Mouse (Mus musculus) midbrain, embryonic 16.5 days (tissue): ENCODE measurements at regions not wholly inside any gene's neighbourhood (a gene's known extent, or its start where the extent isn't known, plus 50 kb on each side); places are given as distances from the start of the nearest gene placed in this dataset.

Experiments used
- ATAC-seq: fragments of 200-750 bp; cut with Nextera tagmentation; 2 replicates; pipeline ENCODE4 v1.8.0; 2017; ENCODE audit warnings: moderate TSS enrichment
- H3K27ac ChIP-seq: fragments of 300-500 bp; sonication (generic); 2 replicates; pipeline ENCODE4 v1.5.1; 2014; ENCODE audit warnings: mild to moderate bottlenecking, low read length, mixed read lengths
- H3K27me3 ChIP-seq: fragments of 300-500 bp; sonication (generic); 2 replicates; pipeline ENCODE4 v1.6.1; 2014; ENCODE audit warnings: low read depth, low read length, mixed read lengths; ENCODE audit not compliant: control insufficient read depth, insufficient read depth
- H3K36me3 ChIP-seq: fragments of 300-500 bp; sonication (generic); 2 replicates; pipeline ENCODE4 v1.6.1; 2014; ENCODE audit warnings: mild to moderate bottlenecking, low read length, moderate library complexity, mixed read lengths; ENCODE audit not compliant: control insufficient read depth, insufficient read depth
- H3K4me1 ChIP-seq: fragments of 300-500 bp; sonication (generic); 2 replicates; pipeline ENCODE4 v1.6.1; 2014; ENCODE audit warnings: mild to moderate bottlenecking, low read length, mixed read lengths; ENCODE audit not compliant: control insufficient read depth, insufficient read depth
- H3K4me2 ChIP-seq: fragments of 300-500 bp; sonication (generic); 2 replicates; pipeline ENCODE4 v1.6.1; 2014; ENCODE audit warnings: mild to moderate bottlenecking, low read length, mixed read lengths
- H3K4me3 ChIP-seq: fragments of 300-500 bp; sonication (generic); 2 replicates; pipeline ENCODE4 v1.5.1; 2014; ENCODE audit warnings: low read depth, mild to moderate bottlenecking, low read length, moderate library complexity, mixed read lengths
- H3K9ac ChIP-seq: fragments of 300-500 bp; sonication (generic); 2 replicates; pipeline ENCODE4 v1.6.1; 2014; ENCODE audit warnings: low read depth, low read length, mixed read lengths
- H3K9me3 ChIP-seq: fragments of 300-500 bp; sonication (generic); replicated peaks from 2 replicates; pipeline ENCODE4 v1.6.1; 2014; ENCODE audit warnings: mild to moderate bottlenecking, low read length, mixed read lengths; ENCODE audit not compliant: control insufficient read depth, poor library complexity, severe bottlenecking
- WGBS: fragments of 180-500 bp; shearing (Covaris S2); extraction: QIAGEN DNeasy Blood & Tissue Kit; methylation state at CpG from one replicate; pipeline ENCODE4 v1.1.7; 2014; 5-methylcytosine and 5-hydroxymethylcytosine counted together

- H3K9me3 ChIP-seq, result no peaks in the 10 kb centered on the region
- H3K27ac ChIP-seq, result no peak overlapping the region
- H3K9ac ChIP-seq, result no peak overlapping the region
- H3K4me2 ChIP-seq, result no peak overlapping the region
- H3K4me1 ChIP-seq, result no peaks in the 10 kb centered on the region
- no peak overlapping the region for H3K4me3 ChIP-seq
- no peaks in the 10 kb centered on the region for H3K36me3 ChIP-seq
- no peak for ATAC-seq
- WGBS, result 79% methylated on average over 4 of the region's 4 CpGs
- H3K27me3 ChIP-seq, result no peaks in the 10 kb centered on the region
These were observed 213.2 kb upstream of the P2ry1 start for GRCm38 (mm10) chr3:60789441-60789840.

GRCm38 (mm10) chr3:60792166-60792565 is 210.4 kb upstream of the P2ry1 start:
- H3K27me3 ChIP-seq, result no peaks in the 10 kb centered on the region
- H3K4me3 ChIP-seq, result no peak overlapping the region
- ATAC-seq, result no peak
- 74% methylated on average over 4 of the region's 4 CpGs for WGBS
- H3K36me3 ChIP-seq, result no peaks in the 10 kb centered on the region
- H3K9ac ChIP-seq, result no peak overlapping the region
- H3K4me2 ChIP-seq, result no peak overlapping the region
- H3K9me3 ChIP-seq, result no peaks in the 10 kb centered on the region
- H3K4me1 ChIP-seq, result no peaks in the 10 kb centered on the region
- no peak overlapping the region for H3K27ac ChIP-seq

- 88% methylated on average over 2 of the region's 2 CpGs for WGBS
- H3K9ac ChIP-seq, result no peak overlapping the region
- ATAC-seq, result no peak
- H3K27me3 ChIP-seq, result no peaks in the 10 kb centered on the region
- H3K9me3 ChIP-seq, result no peaks in the 10 kb centered on the region
- no peaks in the 10 kb centered on the region for H3K4me1 ChIP-seq
- no peaks in the 10 kb centered on the region for H3K36me3 ChIP-seq
- H3K4me2 ChIP-seq, result no peak overlapping the region
- H3K27ac ChIP-seq, result no peak overlapping the region
- no peak overlapping the region for H3K4me3 ChIP-seq
These were observed 206.4 kb upstream of the P2ry1 start for GRCm38 (mm10) chr3:60796207-60796606.

- ATAC-seq, result no peak
- 69% methylated on average over 6 of the region's 6 CpGs for WGBS
These were observed 204.8 kb upstream of the P2ry1 start for GRCm38 (mm10) chr3:60797808-60798207.

GRCm38 (mm10) chr3:60798461-60798860 is 204.1 kb upstream of the P2ry1 start:
- no peak for ATAC-seq
- no peak overlapping the region for H3K4me3 ChIP-seq
- no peak overlapping the region for H3K4me2 ChIP-seq
- H3K27me3 ChIP-seq, result no peaks in the 10 kb centered on the region
- H3K4me1 ChIP-seq, result no peaks in the 10 kb centered on the region
- 89% methylated on average over 2 of the region's 2 CpGs for WGBS
- no peak overlapping the region for H3K9ac ChIP-seq
- H3K9me3 ChIP-seq, result no peaks in the 10 kb centered on the region
- H3K27ac ChIP-seq, result no peak overlapping the region
- no peaks in the 10 kb centered on the region for H3K36me3 ChIP-seq

More at GRCm38 (mm10) chr3:60797808-60798207, 204.8 kb upstream of the P2ry1 start:
- H3K9ac ChIP-seq, result no peak overlapping the region
- H3K36me3 ChIP-seq, result no peaks in the 10 kb centered on the region
- no peak overlapping the region for H3K27ac ChIP-seq
- no peak overlapping the region for H3K4me3 ChIP-seq
- H3K27me3 ChIP-seq, result no peaks in the 10 kb centered on the region
- no peak overlapping the region for H3K4me2 ChIP-seq
- no peaks in the 10 kb centered on the region for H3K4me1 ChIP-seq
- no peaks in the 10 kb centered on the region for H3K9me3 ChIP-seq

- 91% methylated on average over 5 of the region's 5 CpGs for WGBS
- Histone ChIP-seq H3K4me3 (no peak overlapping the region), H3K4me1 (no peaks in the 10 kb centered on the region), H3K9me3 (no peaks in the 10 kb centered on the region), H3K27ac (no peak overlapping the region), H3K9ac (no peak overlapping the region), H3K36me3 (no peaks in the 10 kb centered on the region), H3K4me2 (no peak overlapping the region), H3K27me3 (no peaks in the 10 kb centered on the region)
- ATAC-seq, result no peak
These were observed 203.7 kb upstream of the P2ry1 start for GRCm38 (mm10) chr3:60798862-60799261.

GRCm38 (mm10) chr3:60804711-60805293 is 197.8 kb upstream of the P2ry1 start:
- Histone ChIP-seq H3K4me2 (no peak overlapping the region), H3K4me3 (no peak overlapping the region), H3K36me3 (no peaks in the 10 kb centered on the region), H3K9ac (no peak overlapping the region), H3K27me3 (no peaks in the 10 kb centered on the region), H3K27ac (no peak overlapping the region), H3K4me1 (no peaks in the 10 kb centered on the region), H3K9me3 (no peaks in the 10 kb centered on the region)
- no peak for ATAC-seq
- WGBS, result 89% methylated on average over 3 of the region's 3 CpGs

GRCm38 (mm10) chr3:60811924-60812323 is 190.7 kb upstream of the P2ry1 start:
- H3K9me3 ChIP-seq, result no peaks in the 10 kb centered on the region
- no peak overlapping the region for H3K9ac ChIP-seq
- no peak overlapping the region for H3K4me3 ChIP-seq
- no peak for ATAC-seq
- H3K27ac ChIP-seq, result no peak overlapping the region
- no peaks in the 10 kb centered on the region for H3K36me3 ChIP-seq
- no peaks in the 10 kb centered on the region for H3K27me3 ChIP-seq
- WGBS, result 67% methylated on average over 5 of the region's 5 CpGs
- no peaks in the 10 kb centered on the region for H3K4me1 ChIP-seq
- no peak overlapping the region for H3K4me2 ChIP-seq

GRCm38 (mm10) chr3:60813485-60813884 is 189.1 kb upstream of the P2ry1 start:
- 34% methylated on average over 3 of the region's 3 CpGs for WGBS
- ATAC-seq, result no peak
- no peak overlapping the region for H3K27ac ChIP-seq
- H3K4me2 ChIP-seq, result no peak overlapping the region
- H3K9ac ChIP-seq, result no peak overlapping the region
- H3K9me3 ChIP-seq, result no peaks in the 10 kb centered on the region
- H3K27me3 ChIP-seq, result no peaks in the 10 kb centered on the region
- H3K4me1 ChIP-seq, result no peaks in the 10 kb centered on the region
- no peak overlapping the region for H3K4me3 ChIP-seq
- H3K36me3 ChIP-seq, result no peaks in the 10 kb centered on the region
